Mouse (Mus musculus) lung, postnatal 4 days (tissue): ENCODE results near the gene Gng12.
"Not testable (repeated sequence)": the region's sequence is repeated elsewhere in the genome, so short reads cannot be mapped to it uniquely, and the experiment has no call there.

Experiments
- DNase-seq, 2 experiments: peaks; one replicate each; pipeline ENCODE4 v3.0.0; 2021

Gng12 gene

DNA sequence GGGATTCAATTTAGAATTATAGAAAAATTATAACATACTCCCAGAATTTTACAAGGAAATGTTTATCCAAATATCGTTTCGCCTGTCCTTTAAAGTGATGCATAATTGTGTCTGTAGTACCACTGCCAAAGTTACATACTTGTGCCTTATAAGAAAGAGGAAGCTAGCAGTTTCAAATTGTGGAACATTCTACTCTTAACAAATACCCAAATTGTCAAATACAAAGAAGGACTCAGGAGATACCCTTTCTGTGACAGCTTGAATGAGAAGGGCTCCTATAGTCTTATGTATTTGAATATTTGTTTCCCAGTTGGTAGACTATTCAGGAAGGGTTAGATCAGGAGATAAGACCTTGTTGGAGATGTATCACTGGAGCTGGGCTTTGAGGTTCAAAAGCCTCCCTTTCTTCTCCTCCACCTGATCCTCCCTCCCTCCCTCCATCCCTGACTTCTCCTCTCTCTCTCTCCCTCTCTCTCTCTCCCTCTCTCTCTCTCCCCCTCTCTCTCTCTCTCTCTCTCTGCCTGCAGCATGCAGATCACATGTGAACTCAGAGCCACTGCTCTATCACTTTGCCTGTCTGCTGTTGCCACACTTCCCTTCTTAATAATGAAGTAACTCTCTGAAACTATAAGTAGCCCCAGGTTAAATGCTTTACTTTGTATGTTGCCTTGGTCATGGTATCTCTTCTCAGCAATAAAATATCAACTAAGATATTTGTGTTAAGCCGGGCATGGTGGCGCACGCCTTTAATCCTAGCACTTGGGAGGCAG is 62.5 kb downstream of the Gng12 start:
- no peak for DNase-seq

DNA sequence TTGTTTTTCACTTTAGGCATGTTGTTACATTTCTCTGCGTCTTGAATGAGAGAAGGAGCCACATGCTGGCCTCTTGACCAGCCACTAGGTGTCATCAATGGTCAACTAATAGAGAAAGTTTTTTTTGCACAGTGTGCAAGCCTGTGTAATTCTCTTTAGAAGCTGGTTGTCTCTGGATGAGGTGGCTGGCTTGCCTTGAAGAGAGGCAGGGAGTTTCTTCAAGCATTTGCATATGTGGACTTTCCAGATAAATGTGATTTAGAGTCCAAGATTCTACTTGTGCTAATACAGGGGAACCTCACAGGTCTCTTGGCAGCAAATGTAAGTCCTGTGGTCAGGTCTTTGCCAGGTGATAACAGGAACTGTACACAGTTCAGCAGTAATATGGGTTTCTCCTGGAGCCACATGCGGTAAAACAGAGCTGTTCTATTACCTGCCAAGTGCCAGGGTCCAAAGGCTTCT is 66.4 kb downstream of the Gng12 start:
- peak in 1 of 2 experiments; percentile 55 for DNase-seq

DNA sequence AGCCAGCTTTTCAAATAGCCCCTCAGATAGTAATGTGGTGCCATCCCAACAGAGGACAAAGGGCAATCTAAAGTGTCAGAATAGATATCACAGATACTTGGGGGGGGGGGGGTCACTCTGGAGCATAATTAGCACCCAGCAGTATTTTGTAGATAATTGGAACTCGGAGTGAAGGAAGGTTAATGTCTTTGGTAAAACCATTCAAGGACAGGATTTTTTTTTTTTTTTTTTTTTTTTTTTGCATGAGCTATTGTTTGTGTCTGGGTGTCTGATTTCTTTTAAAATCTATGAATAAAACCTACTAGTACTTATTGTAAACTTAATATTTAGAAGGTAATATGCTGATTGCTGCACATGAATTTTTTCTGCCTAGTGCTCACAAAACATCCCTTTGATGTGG is 66.9 kb downstream of the Gng12 start:
- no peak for DNase-seq

DNA sequence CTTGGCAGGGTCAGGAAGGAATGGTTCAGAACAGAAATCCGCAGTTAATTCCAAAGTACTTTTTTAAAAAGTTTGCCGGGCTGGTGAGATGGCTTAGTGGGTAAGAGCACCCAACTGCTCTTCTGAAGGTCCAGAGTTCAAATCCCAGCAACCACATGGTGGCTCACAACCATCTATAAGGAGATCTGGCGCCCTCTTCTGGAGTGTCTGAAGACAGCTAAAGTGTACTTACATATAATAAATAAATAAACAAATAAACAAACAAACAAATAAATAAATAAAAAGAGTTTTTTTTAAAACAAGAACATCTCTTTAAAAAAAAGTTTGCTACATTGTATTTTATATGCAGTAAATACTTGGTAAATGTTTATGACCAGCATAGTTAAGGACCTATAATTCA is 67.5 kb downstream of the Gng12 start:
- DNase-seq, result not testable (repeated sequence)

DNA sequence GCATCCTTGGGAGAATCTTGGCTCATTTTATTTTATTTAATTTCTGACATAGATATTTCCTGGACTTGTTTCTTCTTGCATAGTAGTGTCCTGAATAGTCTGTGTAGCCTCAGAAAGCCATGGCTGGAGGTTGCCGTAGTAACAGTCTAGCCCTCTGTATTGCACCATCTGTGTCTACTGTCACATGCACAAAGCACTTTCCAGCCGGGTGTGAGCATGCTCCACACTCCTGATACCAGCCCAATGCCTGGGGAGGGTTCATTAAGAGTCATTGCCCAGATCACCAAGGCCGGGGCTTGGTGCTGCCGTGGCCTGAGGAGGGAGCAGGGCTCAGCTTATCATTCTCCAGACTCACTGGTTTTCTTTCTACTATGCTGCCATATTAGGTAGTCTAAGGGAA is 68.0 kb downstream of the Gng12 start:
- no peak for DNase-seq

DNA sequence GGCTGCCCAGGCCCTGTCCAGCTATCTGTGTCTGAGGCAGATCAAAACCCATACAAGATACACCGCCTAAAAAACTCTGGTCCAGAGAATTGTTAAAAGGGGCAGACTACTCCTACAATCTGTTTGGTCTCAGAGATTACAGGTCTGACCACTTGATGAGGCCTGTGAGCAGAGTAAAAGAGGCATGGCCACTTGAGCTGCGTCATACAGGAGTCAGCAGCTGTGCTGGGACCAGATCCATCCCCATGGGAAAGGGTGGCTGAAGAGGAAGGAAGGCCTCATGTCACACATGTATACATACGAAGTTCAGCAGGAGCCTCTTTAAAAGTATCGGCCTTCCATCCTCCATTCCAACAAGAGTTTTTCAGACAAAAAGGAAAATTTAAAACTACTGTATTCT is 69.0 kb downstream of the Gng12 start:
- no peak for DNase-seq

DNA sequence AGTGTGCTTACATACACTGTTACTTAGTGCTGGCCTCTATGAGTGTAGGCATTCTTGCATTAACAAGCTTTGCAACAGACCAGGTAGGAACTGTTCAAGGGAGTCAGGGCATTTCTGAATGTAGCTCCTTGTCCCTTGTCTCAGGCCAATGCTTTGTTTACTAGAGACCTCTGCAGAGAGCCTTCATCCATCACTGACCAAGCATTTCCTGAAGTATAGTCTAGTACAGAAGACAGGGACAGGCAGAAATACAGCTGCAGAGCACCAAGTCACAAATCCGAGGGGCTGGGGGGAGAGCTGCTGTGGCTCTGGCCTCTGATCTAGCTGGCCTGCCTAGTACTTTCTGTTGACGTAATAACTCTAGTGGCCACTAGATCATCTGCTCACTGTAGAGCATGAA is 71.6 kb downstream of the Gng12 start:
- no peak for DNase-seq

DNA sequence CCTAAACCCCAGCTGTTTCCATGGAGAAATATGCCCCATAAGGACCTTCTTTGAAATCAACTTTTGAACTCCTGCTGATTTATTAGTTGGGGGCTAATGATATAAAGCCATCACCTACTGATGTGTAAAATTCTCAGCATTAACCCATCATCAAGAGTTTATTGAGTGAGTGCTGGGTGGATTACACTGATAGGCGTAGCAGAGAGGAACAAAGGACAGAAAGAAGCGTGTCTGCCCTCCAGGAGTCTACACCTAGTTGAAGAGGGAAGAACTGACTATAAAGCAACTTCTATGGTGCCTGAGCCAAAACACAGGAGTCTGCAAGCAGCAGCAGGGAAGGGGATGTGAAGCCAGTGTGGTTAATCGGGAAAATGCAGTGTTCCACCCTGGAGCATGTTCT is 73.2 kb downstream of the Gng12 start:
- DNase-seq, result no peak

DNA sequence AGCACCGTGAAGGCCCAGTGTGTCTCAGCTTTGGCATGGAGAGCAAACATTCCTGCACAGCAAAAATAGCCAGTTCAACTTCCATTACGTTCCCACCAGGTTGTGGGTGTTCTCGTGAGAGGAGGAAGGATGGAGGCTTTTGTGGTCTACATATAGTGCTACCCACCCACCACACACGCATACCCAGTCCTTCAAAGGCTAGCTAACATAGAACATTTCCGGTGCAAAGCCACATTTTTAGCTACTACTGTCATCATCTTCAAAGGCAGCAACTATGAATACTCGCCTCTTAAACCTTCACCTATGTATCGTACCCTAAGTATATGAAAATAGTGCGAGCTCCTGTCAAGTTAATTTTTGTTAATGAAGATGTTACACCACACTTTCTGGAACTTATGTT is 76.1 kb downstream of the Gng12 start:
- no peak for DNase-seq

DNA sequence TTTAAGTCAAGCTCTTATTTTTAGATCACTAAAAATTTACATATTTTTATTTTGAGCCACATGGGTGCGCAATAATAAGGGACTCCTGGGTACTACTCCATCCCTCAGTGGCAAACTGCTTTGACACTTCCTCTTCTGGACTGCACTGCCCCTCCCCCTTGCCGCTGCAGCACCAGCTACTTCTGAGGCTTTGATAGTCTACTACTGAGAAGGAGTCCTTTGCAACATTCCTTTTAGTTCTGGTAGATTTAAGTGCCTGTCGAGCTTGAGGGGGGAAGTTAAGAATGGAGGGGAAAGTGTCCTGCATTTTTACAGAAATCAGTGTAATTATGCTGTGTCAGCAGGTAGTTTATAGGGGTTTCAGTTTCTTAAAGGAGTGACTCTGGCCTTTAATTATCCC is 77.0 kb downstream of the Gng12 start:
- DNase-seq, result peak in 1 of 2 experiments; percentile 49

DNA sequence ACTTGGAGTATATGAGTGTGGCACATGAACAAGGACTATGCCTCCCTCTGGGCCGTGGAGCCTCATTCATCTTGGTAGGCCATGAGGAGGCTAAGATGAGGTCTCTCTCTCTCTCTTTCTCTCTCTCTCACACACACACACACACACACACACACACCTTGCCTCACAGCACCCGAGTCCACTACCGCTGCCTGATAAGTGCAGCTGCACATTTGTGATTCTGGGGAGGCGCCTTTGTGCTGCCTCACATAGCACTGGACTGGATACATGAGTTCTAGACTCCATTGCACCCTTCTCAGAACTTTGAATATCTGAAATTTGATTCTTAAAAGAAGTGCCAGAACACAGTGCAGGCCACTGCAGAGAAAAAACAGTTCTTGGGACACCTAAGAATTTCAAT is 79.3 kb downstream of the Gng12 start:
- DNase-seq, result no peak

DNA sequence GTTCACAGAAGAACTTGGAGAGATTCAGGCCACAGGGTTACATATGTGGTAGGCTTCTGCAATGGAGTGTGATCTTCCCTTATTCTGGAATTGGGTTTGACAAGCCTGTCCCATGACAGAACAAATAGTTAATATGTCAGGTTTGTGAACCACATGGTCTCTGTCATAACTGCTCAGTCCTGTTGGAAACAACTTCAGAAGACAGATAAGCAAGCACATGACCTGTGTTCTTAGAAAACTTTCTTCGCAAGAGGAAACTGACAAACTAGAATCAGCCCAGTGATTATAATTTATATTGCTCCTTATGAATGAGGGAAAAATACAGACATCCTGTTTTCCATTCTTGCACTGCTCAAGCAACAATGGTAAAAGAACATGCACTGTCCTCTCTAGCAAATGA is 83.0 kb downstream of the Gng12 start:
- no peak for DNase-seq

DNA sequence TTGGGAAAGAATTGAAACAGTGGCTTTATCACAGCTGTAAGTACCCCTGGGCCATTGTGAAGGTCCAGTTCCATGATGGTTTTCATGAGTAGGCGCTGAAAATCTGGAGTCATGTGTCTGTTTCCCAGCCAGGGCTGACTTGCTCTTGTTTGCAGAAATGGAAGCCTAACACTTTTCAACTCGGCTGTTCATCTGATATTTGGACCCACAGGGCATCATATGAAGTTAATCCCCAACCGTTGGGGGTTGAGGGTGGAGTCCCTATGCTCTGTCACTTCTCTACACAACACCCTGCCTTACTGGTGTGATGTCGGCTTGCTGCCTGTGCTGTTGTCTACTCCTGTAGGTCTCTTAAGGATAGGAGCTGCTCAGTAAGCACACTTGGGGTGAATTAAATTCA is 83.8 kb downstream of the Gng12 start:
- DNase-seq, result no peak

DNA sequence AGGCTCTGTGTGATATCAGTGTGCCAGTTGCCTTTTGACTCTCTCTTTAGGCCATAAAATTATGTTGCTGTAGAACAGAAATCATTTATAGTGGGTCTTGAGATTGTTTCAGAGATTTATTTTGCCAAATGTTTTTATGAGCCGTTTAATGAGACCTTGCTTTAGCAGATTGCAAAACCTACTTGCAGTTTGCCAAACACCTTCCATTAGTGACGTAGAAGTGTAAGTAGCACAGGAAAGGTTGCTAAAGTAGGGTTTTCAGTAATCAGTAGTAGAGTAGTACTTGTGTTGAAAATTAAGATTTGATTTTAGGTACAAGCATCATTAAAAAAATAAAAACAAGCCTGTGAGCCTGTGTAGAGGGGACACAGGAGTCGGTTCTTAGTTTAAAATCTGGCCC is 85.2 kb downstream of the Gng12 start:
- no peak for DNase-seq

DNA sequence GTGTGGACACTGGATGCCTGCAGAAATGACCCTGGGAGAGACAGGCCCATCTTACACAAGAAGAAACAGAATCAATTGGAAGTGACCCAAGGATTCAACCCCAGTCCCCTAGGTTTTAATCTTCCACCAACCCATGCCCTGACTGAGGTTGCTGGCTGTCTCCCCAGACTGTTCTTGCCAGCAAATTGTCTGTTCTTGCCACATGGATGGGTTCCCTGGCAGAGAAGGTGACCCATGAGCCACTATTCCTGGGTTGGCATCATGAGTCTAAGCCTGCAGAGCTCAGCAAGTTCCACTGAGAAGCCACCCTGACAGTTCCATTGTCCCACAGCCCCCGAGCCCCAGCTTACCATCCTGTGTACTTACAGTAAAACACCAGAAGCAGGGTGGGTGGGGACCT is 85.7 kb downstream of the Gng12 start:
- no peak for DNase-seq

DNA sequence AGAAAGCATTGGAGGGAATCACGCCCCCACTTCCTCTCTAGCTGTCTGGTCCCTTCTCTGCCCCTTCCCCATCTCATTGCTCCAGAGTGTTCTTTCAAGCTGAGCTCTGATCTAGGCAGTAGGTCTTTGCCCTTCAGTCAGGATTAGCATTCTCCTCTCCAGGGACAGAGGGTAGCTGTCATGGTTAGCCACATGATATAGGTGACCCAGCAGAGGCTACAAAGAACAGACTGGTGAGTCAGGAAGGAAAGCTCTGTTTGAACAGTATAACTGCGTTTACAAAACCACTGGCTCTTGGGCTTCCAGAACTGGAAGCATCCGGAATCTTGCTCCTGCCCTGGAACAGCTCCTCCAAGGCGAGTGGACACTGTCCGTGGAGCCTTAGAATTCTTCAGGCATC is 87.9 kb downstream of the Gng12 start:
- no peak for DNase-seq

DNA sequence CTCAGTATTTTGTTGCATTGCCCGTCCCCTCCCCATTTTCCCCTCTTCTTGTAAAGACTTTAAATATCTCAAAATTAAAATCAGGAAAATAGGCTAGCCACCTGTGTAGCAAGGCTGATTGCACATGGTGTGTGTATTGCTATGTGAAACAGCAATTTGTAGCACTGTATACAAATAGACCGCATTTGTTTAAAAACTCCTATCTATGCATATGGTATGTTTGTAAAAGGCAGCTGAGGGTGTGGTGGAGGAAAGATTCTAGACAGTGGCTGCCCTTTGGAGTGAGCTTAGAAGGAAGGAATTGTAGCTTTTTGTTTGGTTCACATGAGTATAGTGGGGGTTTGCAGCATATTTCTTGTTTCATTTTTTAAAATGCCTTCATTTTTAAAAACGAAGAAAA is 88.5 kb downstream of the Gng12 start:
- no peak for DNase-seq

DNA sequence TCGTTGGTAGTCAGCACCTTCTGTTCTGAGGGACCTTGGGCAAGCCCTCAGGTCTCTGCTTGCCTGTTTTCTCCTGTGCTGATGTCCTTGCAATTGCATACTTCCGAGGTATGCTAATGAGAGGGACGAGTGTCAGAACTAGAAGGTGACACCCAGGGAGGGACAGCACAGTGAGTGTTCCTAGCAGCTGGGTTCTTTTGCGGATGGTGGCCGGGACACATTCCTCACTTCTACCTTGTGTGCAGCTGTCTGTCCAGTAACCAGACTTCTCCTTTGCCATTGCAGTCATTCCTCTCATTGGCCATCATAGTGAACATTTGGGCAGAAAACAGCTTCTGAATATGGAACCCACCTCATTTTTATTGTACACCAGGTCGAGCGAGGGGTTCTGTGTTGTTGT is 89.3 kb downstream of the Gng12 start:
- no peak for DNase-seq

DNA sequence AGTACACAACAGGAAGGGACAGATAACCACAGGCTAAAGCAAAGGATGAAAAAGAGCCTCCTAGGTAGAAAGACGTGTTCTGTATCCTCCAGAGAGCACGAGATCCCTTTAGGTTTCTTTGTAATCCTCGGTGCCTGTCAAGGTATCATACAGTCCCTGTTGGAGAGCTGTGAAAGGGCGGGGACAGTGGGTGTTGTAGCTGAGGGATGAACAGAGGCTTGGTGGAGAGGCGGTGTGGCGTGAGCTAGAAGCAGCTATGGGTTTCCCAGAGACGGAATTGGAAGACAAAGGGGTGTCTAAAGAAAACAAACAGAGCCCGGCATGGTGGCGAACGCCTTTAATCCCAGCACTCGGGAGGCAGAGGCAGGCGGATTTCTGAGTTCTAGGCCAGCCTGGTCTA is 89.9 kb downstream of the Gng12 start:
- no peak for DNase-seq

DNA sequence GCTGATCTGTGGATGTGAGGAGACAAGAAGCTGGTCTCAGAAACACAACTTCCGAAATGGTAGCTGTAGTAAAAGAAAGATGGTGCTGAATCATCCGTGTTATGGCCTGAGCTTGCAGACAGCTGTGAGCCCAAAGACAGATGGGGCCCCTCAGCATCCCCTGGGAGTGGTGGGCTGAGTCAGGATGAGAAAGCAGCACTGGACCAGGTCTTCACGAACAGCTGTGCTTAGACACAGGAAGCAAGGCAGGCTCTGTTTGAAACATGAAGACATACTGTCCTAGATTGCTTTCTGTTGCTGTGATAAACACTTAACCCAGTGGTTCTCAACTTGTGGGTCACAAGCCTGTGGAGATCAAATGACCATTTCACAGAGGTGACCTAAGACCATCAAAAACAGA is 91.4 kb downstream of the Gng12 start:
- DNase-seq, result peak in 1 of 2 experiments; percentile 40

DNA sequence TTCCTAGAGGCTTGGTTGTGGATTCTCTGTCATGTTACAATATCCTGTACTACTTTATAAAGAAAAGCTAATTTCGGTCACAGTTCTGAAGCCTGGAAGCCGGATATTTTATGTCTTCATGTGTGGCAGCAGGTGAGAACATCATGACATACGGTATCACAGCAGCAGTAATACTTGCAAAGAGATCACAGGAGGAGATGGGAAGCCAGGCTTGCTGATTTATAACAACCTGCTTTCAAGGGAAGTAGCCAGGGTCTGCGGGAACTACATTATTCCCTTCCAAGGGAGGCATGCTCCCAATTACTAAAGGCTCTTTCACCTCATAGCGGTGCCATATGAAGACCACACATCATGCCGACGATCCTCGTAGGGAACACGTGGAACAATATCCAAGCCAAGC is 92.2 kb downstream of the Gng12 start:
- DNase-seq, result no peak

DNA sequence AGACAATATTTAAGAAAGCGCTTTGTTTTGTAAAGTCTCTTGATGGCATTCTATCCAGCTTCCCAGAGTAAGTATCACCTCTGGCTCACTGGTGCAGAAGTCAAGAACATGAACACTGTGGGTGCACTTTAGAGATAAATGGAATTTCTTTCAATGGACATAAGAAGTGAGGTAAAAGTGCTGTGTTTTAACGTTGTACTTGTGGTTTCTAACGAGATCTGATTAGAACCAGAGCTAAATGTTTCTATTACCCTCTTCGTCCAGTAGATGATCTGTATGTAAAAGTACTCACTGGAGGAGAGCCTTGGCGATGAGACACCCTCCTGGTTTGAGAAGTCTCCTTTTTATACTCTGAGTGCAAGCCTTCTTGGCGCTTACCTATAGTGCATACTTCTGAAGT is 92.8 kb downstream of the Gng12 start:
- DNase-seq, result no peak

DNA sequence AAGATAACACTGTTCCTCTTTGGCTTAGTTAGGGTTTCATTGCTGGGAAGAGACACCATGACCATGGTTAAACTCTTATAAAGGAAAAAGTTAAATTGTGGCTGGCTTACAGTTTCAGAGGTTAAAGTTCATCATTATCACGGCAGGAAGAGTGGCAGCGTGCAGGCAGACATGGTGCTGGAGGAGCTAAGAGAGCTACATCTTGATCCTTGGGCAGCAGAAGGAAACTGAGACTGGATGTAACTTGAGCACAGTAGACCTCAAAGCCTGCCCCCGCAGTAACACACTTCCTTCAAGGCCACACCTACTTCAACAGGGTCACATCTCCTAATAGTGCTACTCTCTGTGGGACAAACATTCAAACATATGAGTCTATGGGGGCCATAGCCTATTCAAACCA is 93.3 kb downstream of the Gng12 start:
- no peak for DNase-seq

DNA sequence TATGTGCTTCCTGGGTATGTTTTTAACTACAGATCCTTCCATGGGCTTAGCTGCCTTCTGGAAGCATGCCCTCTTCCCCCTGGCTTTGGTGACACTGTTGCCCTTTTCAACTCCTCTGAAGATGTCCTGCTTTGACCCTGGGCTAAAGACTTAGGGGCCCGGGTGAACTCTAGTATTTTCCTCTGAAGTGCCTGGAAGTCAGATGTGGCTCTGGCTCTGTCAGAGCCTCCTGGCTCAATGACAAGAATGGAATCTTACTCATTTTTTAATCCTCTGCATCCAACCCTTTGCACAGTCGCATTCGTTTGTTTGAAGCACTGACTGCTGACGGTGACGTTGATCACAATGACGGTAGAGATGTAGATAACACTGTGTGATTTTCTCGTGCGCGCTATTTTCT is 96.0 kb downstream of the Gng12 start:
- DNase-seq, result no peak

DNA sequence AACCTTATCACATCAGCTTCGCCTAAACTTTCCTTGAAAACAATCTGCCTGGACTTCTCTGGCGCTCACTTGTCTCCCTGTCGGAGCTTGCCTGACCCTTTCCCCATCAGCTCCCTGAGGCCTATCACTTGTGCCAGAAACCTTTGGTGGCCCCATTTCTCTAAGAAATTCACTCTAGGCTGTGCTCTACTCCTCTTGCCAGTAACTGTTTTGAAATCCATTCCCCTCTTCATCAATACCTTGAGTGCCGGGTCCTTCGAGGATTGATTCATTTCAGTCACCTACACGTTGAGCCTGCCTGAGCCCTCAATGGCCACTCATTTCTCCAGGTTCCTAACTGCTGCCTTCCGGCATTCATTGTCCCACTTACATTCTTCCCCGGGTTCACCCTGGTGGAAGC is 96.6 kb downstream of the Gng12 start:
- DNase-seq, result no peak
